Mouse (Mus musculus): ENCODE results near the gene Gyg. TPM values are rescaled to one million over a fixed set of nuclear protein-coding genes. Genes with fewer than 3 reads are reported as not detected.

Gyg gene
- total and polyA plus RNA-seq, 3 experiments = 19.6 to 26.2 (median 22.7) TPM

- Histone ChIP-seq H3K27me3 (replicated peaks) (no peaks in the 10 kb centered on the region), H3K79me2 (replicated peaks; ENCODE audit: control insufficient read depth, extremely low read depth, insufficient read depth, poor library complexity, severe bottlenecking) (no peaks in the 10 kb centered on the region), H3K4me2 (ENCODE audit: insufficient read depth, low read depth, poor library complexity, severe bottlenecking) (no peak overlapping the region), H3K4me1 (ENCODE audit: control insufficient read depth in 1 of 2, insufficient read depth in 2 of 2) (peaks cover 3 to 15% of the 10 kb centered on the region in 2 experiments), H3K27ac (ENCODE audit: insufficient read depth, low read depth) (no peak overlapping the region), H3K9ac (ENCODE audit: insufficient read depth, low read depth) (no peak overlapping the region), H3K4me3 (replicated peaks in 1 of 3; ENCODE audit: low read depth in 2 of 3, low read length in 2 of 3, poor library complexity in 1 of 3) (no peak overlapping the region), H3K36me3 (replicated peaks in 1 of 2; ENCODE audit: control insufficient read depth in 1 of 2, insufficient read depth in 1 of 2, low read length in 1 of 2) (peaks cover 26 to 40% of the 10 kb centered on the region in 2 experiments), H3K9me3 (replicated peaks; ENCODE audit: low read length) (no peaks in the 10 kb centered on the region)
- in situ Hi-C loops (cut with MboI; ENCODE audit: low pct_ligation_motif_present, low pct_unique_long_range_greater_than_20kb, low sequenced_read_pairs) (no loop called here), dilution Hi-C loops (cut with MboI; ENCODE audit: extremely low pct_ligation_motif_present, extremely low pct_unique_long_range_greater_than_20kb, low sequenced_read_pairs) (no loop called here)
- TF ChIP-seq RCOR1 (conservative IDR thresholded peaks at IDR 0.05; ENCODE audit: low read depth, low read length) (no peak), MYC (IDR thresholded peaks at IDR 0.05; ENCODE audit: low read depth, low read length) (no peak), ETS1 (conservative IDR thresholded peaks at IDR 0.05; ENCODE audit: low read depth, low read length) (no peak), BHLHE40 (IDR thresholded peaks at IDR 0.05; ENCODE audit: low read depth, low read length) (no peak), KAT2A (IDR thresholded peaks at IDR 0.05; ENCODE audit: insufficient replicate concordance, low read length) (no peak), CHD2 (IDR thresholded peaks at IDR 0.05; ENCODE audit: low read length) (no peak), PAX5 (IDR thresholded peaks at IDR 0.05; ENCODE audit: low read length) (no peak), CHD1 (IDR thresholded peaks at IDR 0.05; ENCODE audit: low read depth, low read length) (no peak), ZC3H11A (IDR thresholded peaks at IDR 0.05; ENCODE audit: low read depth, low read length) (no peak), JUN (IDR thresholded peaks at IDR 0.05; ENCODE audit: insufficient read depth, low read depth, low read length) (no peak), MAFK (IDR thresholded peaks at IDR 0.05; ENCODE audit: insufficient replicate concordance, low read length) (no peak), USF2 (conservative IDR thresholded peaks at IDR 0.05; ENCODE audit: low read depth, low read length) (no peak), GABPA (IDR thresholded peaks at IDR 0.05; ENCODE audit: insufficient replicate concordance, low read depth, low read length) (no peak), SMC3 (IDR thresholded peaks at IDR 0.05; ENCODE audit: low read depth, low read length) (no peak), MXI1 (IDR thresholded peaks at IDR 0.05; ENCODE audit: low read depth, low read length) (no peak)
- DNase-seq (ENCODE audit: extremely low read depth) = no peak
These were observed 36.0 kb downstream of the Gyg start for GRCm38 (mm10) chr3:20119044-20119591.

DNA sequence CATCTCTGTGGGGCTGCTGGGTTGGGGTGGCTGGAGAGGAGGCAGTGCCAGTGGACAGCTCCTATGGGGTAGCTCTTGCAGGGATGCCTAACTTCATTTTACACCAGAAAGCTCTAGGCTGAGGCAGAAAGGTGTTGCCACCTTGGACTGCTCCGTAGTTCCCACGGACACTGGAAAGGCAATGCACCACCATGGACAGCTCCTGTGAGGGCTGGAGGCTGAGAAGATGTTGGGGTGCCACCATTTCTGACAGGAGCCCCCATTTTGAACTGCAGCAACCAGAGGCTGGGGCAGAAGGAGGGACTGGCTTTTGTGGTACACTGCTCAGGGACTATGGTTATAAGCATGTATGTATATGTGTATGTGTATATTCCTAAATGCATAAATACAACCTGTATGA lies 43.2 kb downstream of the Gyg start:
- dilution Hi-C loops (cut with MboI; ENCODE audit: extremely low pct_ligation_motif_present, extremely low pct_unique_long_range_greater_than_20kb, low sequenced_read_pairs) = no loop called here
- H3K27ac ChIP-seq (ENCODE audit: insufficient read depth, low read depth) = no peak overlapping the region
- DNase-seq (ENCODE audit: extremely low read depth) = no peak
- in situ Hi-C loops (cut with MboI; ENCODE audit: low pct_ligation_motif_present, low pct_unique_long_range_greater_than_20kb, low sequenced_read_pairs) = no loop called here
- TF ChIP-seq TBP (conservative IDR thresholded peaks at IDR 0.05; ENCODE audit: low read depth, low read length) (no peak), MAX (IDR thresholded peaks at IDR 0.05; ENCODE audit: low read length) (no peak), POLR2A (IDR thresholded peaks at IDR 0.05; ENCODE audit: low read depth, low read length) (no peak), E2F4 (IDR thresholded peaks at IDR 0.05; ENCODE audit: insufficient replicate concordance, low read depth, low read length) (no peak), TCF12 (IDR thresholded peaks at IDR 0.05; ENCODE audit: low read depth, low read length) (no peak), PAX5 (IDR thresholded peaks at IDR 0.05; ENCODE audit: low read length) (no peak), CTCF (conservative IDR thresholded peaks at IDR 0.05 in 1 of 2, IDR thresholded peaks at IDR 0.05 in 1 of 2; ENCODE audit: low read depth in 2 of 2, low read length in 2 of 2) (no peak), JUN (IDR thresholded peaks at IDR 0.05; ENCODE audit: insufficient read depth, low read depth, low read length) (no peak), HCFC1 (IDR thresholded peaks at IDR 0.05; ENCODE audit: low read depth, low read length) (no peak), IRF4 (IDR thresholded peaks at IDR 0.05; ENCODE audit: low read depth, low read length) (no peak), MAZ (IDR thresholded peaks at IDR 0.05; ENCODE audit: low read depth, low read length) (no peak), UBTF (IDR thresholded peaks at IDR 0.05; ENCODE audit: low read depth, low read length) (no peak), ZMIZ1 (IDR thresholded peaks at IDR 0.05; ENCODE audit: low read depth, low read length) (no peak), SMC3 (IDR thresholded peaks at IDR 0.05; ENCODE audit: low read depth, low read length) (no peak), ZC3H11A (IDR thresholded peaks at IDR 0.05; ENCODE audit: low read depth, low read length) (no peak), RAD21 (IDR thresholded peaks at IDR 0.05; ENCODE audit: low read depth, low read length) (no peak), ZKSCAN1 (IDR thresholded peaks at IDR 0.05; ENCODE audit: borderline replicate concordance, low read depth, low read length) (no peak), CHD1 (IDR thresholded peaks at IDR 0.05; ENCODE audit: low read depth, low read length) (no peak)
- H3K79me2 ChIP-seq (replicated peaks; ENCODE audit: control insufficient read depth, extremely low read depth, insufficient read depth, poor library complexity, severe bottlenecking) = no peaks in the 10 kb centered on the region
- H3K9me3 ChIP-seq (replicated peaks; ENCODE audit: low read length) = no peaks in the 10 kb centered on the region
- no peak overlapping the region for H3K4me2 ChIP-seq (ENCODE audit: insufficient read depth, low read depth, poor library complexity, severe bottlenecking)
- H3K9ac ChIP-seq (ENCODE audit: insufficient read depth, low read depth) = no peak overlapping the region
- H3K4me1 ChIP-seq (ENCODE audit: control insufficient read depth in 1 of 2, insufficient read depth in 2 of 2) = no peaks in the 10 kb centered on the region
- no peak overlapping the region for H3K4me3 ChIP-seq (replicated peaks in 1 of 3; ENCODE audit: low read depth in 2 of 3, low read length in 2 of 3, poor library complexity in 1 of 3)
- no peaks in the 10 kb centered on the region for H3K27me3 ChIP-seq (replicated peaks)
- peaks cover 36 to 68% of the 10 kb centered on the region in 2 experiments for H3K36me3 ChIP-seq (replicated peaks in 1 of 2; ENCODE audit: control insufficient read depth in 1 of 2, insufficient read depth in 1 of 2, low read length in 1 of 2)

All from CH12.LX (cell line).